Mouse (Mus musculus) MEL (cell line): Measurements from ENCODE around the gene Helz. TPM values are rescaled to one million over a fixed set of nuclear protein-coding genes. Genes with fewer than 3 reads are reported as not detected.

ENCODE experiments used
- DNase-seq: peaks from one replicate; pipeline ENCODE4 v3.0.0; 2011; ENCODE audit warnings: low read depth, low spot score
- H3K27ac ChIP-seq: 2 replicates; pipeline ENCODE4 v1.5.1; 2012; ENCODE audit warnings: low read depth, mild to moderate bottlenecking, control low read depth, low read length, moderate library complexity; ENCODE audit not compliant: control insufficient read depth
- H3K27me3 ChIP-seq, 2 experiments: fragments of 150-350 bp in 1 of 2; sonication (generic) in 1 of 2; 2 replicates each; pipeline ENCODE4 v1.6.1; 2012; ENCODE audit warnings: low read length in 2 of 2, mild to moderate bottlenecking in 2 of 2, improper control_type of control experiment in 1 of 2, moderate library complexity in 1 of 2; ENCODE audit not compliant: insufficient read depth in 2 of 2, control insufficient read depth in 1 of 2
- H3K36me3 ChIP-seq, 2 experiments: 2 replicates each; pipeline ENCODE4 v1.6.1; 2012 to 2014; ENCODE audit warnings: low read length in 2 of 2, improper control_type of control experiment in 1 of 2, inconsistent platforms in 1 of 2, mild to moderate bottlenecking in 1 of 2; ENCODE audit not compliant: insufficient read depth in 2 of 2, control insufficient read depth in 1 of 2
- H3K4me1 ChIP-seq, 2 experiments: fragments of 150-350 bp in 1 of 2; sonication (generic) in 1 of 2; 2 replicates each; pipeline ENCODE4 v1.6.1; 2012; ENCODE audit warnings: low read length in 2 of 2, improper control_type of control experiment in 1 of 2, mild to moderate bottlenecking in 1 of 2; ENCODE audit not compliant: insufficient read depth in 2 of 2, control insufficient read depth in 1 of 2
- H3K4me3 ChIP-seq, 2 experiments: fragments of 150-350 bp in 1 of 2; sonication (generic) in 1 of 2; 2 replicates each; pipeline ENCODE4 v1.5.1; 2012; ENCODE audit warnings: low read depth in 2 of 2, low read length in 2 of 2, mild to moderate bottlenecking in 2 of 2, moderate library complexity in 2 of 2, control low read depth in 1 of 2, improper control_type of control experiment in 1 of 2; ENCODE audit not compliant: control insufficient read depth in 1 of 2, insufficient read depth in 1 of 2
- H3K79me2 ChIP-seq: 2 replicates; pipeline ENCODE4 v1.6.1; 2012; ENCODE audit warnings: mild to moderate bottlenecking, low read length, moderate library complexity; ENCODE audit not compliant: control insufficient read depth, poor library complexity, insufficient read depth
- H3K9ac ChIP-seq: 2 replicates; pipeline ENCODE4 v1.6.1; 2012; ENCODE audit warnings: low read depth, mild to moderate bottlenecking, control low read depth, low read length, moderate library complexity; ENCODE audit not compliant: control insufficient read depth, poor library complexity, severe bottlenecking
- H3K9me3 ChIP-seq: fragments of 150-350 bp; sonication (generic); replicated peaks from 2 replicates; pipeline ENCODE4 v1.6.1; 2012; ENCODE audit warnings: mild to moderate bottlenecking, low read length, improper control_type of control experiment, moderate library complexity; ENCODE audit not compliant: insufficient read depth
- CHD1 ChIP-seq: IDR thresholded peaks from 2 replicates; pipeline ENCODE4 v1.6.1; 2012; ENCODE audit warnings: low read depth, mild to moderate bottlenecking, inconsistent platforms, low read length, improper control_type of control experiment
- CHD2 ChIP-seq: IDR thresholded peaks from 2 replicates; pipeline ENCODE4 v1.6.1; 2011; ENCODE audit warnings: low read length, improper control_type of control experiment
- CTCF ChIP-seq, 3 experiments: IDR thresholded peaks in 2 of 3; conservative IDR thresholded peaks in 1 of 3; 2 replicates each; pipeline ENCODE4 v1.5.1; 2011 to 2012; ENCODE audit warnings: low read length in 3 of 3, low read depth in 2 of 3, mild to moderate bottlenecking in 2 of 3, improper control_type of control experiment in 1 of 3, inconsistent platforms in 1 of 3, mixed read lengths in 1 of 3, moderate library complexity in 1 of 3; ENCODE audit not compliant: control insufficient read depth in 1 of 3, insufficient read depth in 1 of 3, poor library complexity in 1 of 3, severe bottlenecking in 1 of 3
- GABPA ChIP-seq: IDR thresholded peaks from 2 replicates; pipeline ENCODE4 v1.6.1; 2012; ENCODE audit warnings: low read depth, mild to moderate bottlenecking, inconsistent platforms, low read length, improper control_type of control experiment, moderate library complexity
- HCFC1 ChIP-seq: IDR thresholded peaks from 2 replicates; pipeline ENCODE4 v1.6.1; 2012; ENCODE audit warnings: low read depth, mild to moderate bottlenecking, inconsistent platforms, low read length, improper control_type of control experiment, moderate library complexity
- JUND ChIP-seq: IDR thresholded peaks from 2 replicates; pipeline ENCODE4 v1.6.1; 2011; ENCODE audit warnings: low read depth, mild to moderate bottlenecking, improper control_type of control experiment, low read length
- KAT2A ChIP-seq: conservative IDR thresholded peaks from 2 replicates; pipeline ENCODE4 v1.6.1; 2012; ENCODE audit warnings: low read depth, low read length, improper control_type of control experiment, inconsistent platforms
- MAFK ChIP-seq: IDR thresholded peaks from 2 replicates; pipeline ENCODE4 v1.6.1; 2011; ENCODE audit warnings: low read depth, mild to moderate bottlenecking, low read length, improper control_type of control experiment, borderline replicate concordance
- MAX ChIP-seq: IDR thresholded peaks from 2 replicates; pipeline ENCODE4 v1.6.1; 2011; ENCODE audit warnings: low read length, improper control_type of control experiment
- MAZ ChIP-seq: IDR thresholded peaks from 2 replicates; pipeline ENCODE4 v1.6.1; 2012; ENCODE audit warnings: low read depth, mild to moderate bottlenecking, inconsistent platforms, low read length, improper control_type of control experiment
- MEF2A ChIP-seq: IDR thresholded peaks from 2 replicates; pipeline ENCODE4 v1.6.1; 2014; ENCODE audit warnings: low read depth, mild to moderate bottlenecking, inconsistent platforms, low read length, improper control_type of control experiment; ENCODE audit not compliant: poor library complexity, insufficient replicate concordance, severe bottlenecking; ENCODE audit errors: extremely low read depth
- MXI1 ChIP-seq: IDR thresholded peaks from 2 replicates; pipeline ENCODE4 v1.6.1; 2011; ENCODE audit warnings: mild to moderate bottlenecking, low read depth, low read length, improper control_type of control experiment
- MYC ChIP-seq: IDR thresholded peaks from 2 replicates; pipeline ENCODE4 v1.6.1; 2011; ENCODE audit warnings: low read depth, mild to moderate bottlenecking, low read length, improper control_type of control experiment, moderate library complexity
- NELFE ChIP-seq: IDR thresholded peaks from 2 replicates; pipeline ENCODE4 v1.6.1; 2011; ENCODE audit warnings: low read depth, low read length, improper control_type of control experiment
- POLR2AphosphoS2 ChIP-seq: IDR thresholded peaks from 2 replicates; pipeline ENCODE4 v1.6.1; 2011; ENCODE audit warnings: low read length, improper control_type of control experiment
- POLR2AphosphoS5 ChIP-seq: IDR thresholded peaks from 2 replicates; pipeline ENCODE4 v1.6.1; 2012; ENCODE audit warnings: low read depth, borderline replicate concordance, mild to moderate bottlenecking, inconsistent platforms, low read length, moderate library complexity, mixed read lengths
- RAD21 ChIP-seq: IDR thresholded peaks from 2 replicates; pipeline ENCODE4 v1.6.1; 2011; ENCODE audit warnings: mild to moderate bottlenecking, low read depth, low read length, improper control_type of control experiment
- SIN3A ChIP-seq: IDR thresholded peaks from 2 replicates; pipeline ENCODE4 v1.6.1; 2012; ENCODE audit warnings: low read length, improper control_type of control experiment, inconsistent platforms
- SMC3 ChIP-seq: IDR thresholded peaks from 2 replicates; pipeline ENCODE4 v1.6.1; 2011; ENCODE audit warnings: low read depth, low read length, improper control_type of control experiment
- TAL1 ChIP-seq: IDR thresholded peaks from 2 replicates; pipeline ENCODE4 v1.6.1; 2012; ENCODE audit warnings: mild to moderate bottlenecking, inconsistent platforms, low read length, moderate library complexity, mixed read lengths
- TBP ChIP-seq: IDR thresholded peaks from 2 replicates; pipeline ENCODE4 v1.8.0; 2011; ENCODE audit warnings: low read depth, low read length, improper control_type of control experiment
- ZKSCAN1 ChIP-seq: IDR thresholded peaks from 2 replicates; pipeline ENCODE4 v1.6.1; 2012; ENCODE audit warnings: low read depth, mild to moderate bottlenecking, inconsistent platforms, low read length, improper control_type of control experiment, moderate library complexity
- ZNF384 ChIP-seq: IDR thresholded peaks from 2 replicates; pipeline ENCODE4 v1.6.1; 2012; ENCODE audit warnings: low read depth, mild to moderate bottlenecking, inconsistent platforms, low read length, improper control_type of control experiment
- polyA plus RNA-seq, 2 experiments: library from polyadenylated mRNA; stranded (reverse) in 1 of 2; unstranded in 1 of 2; fragments of >175 nt in 1 of 2; fragments of >200 nt in 1 of 2; gene quantifications; 2 replicates each; pipeline versions ENCODE4 v1.2.1 to v1.2.4; 2012; ENCODE audit warnings: low replicate concordance in 2 of 2, low read depth in 1 of 2; ENCODE audit not compliant: insufficient read length in 2 of 2, insufficient read depth in 1 of 2, missing spikeins in 1 of 2
- total RNA-seq: library from RNA; depleted of rRNA; stranded (reverse); fragments of 300-350 nt; gene quantifications from 2 replicates; pipeline ENCODE4 v1.2.3, GENCODE M21; 2012

The Helz gene
- total and polyA plus RNA-seq, 3 experiments: 15.1 to 41.0 (median 39.9) TPM

DNA sequence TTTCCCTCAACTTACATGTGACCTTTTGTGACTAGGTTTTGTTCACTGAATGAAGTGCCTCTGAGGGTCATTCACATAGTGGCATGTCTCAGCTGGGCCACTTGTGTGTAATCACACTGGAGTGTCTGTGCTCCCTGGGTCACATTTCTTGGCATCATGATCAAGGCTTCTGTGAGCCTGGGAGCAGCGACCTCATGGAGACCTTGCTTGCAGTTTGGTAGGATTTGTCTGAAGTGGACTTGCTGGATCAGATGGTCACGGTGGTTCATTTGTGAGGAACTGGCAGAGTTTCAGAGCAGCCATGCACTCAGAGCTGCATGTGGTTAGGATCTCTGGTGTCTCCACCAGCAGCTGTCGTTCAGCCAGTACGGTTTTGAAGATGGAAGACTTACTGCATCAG is 100.9 kb downstream of the Helz start:
- Histone ChIP-seq H3K9me3 (no peaks in the 10 kb centered on the region), H3K4me3 (no peak overlapping the region), H3K36me3 (peaks cover 0 to 14% of the 10 kb centered on the region in 2 experiments; a peak in 2 of 4 replicates), H3K27me3 (no peaks in the 10 kb centered on the region), H3K9ac (no peak overlapping the region), H3K79me2 (no peaks in the 10 kb centered on the region), H3K4me1 (no peaks in the 10 kb centered on the region), H3K27ac (no peak overlapping the region)
- no peak for DNase-seq
- no peak for TF ChIP-seq MXI1
- no peak for TF ChIP-seq CTCF (IDR thresholded peaks at IDR 0.05 in 2 of 3, conservative IDR thresholded peaks at IDR 0.05 in 1 of 3; ENCODE audit: control insufficient read depth in 1 of 3, insufficient read depth in 1 of 3, low read depth in 2 of 3, low read length in 3 of 3, poor library complexity in 1 of 3, severe bottlenecking in 1 of 3)
- no peak for TF ChIP-seq NELFE
- TF ChIP-seq TBP: no peak
- no peak for TF ChIP-seq MAX
- TF ChIP-seq GABPA: no peak
- TF ChIP-seq MEF2A: no peak

DNA sequence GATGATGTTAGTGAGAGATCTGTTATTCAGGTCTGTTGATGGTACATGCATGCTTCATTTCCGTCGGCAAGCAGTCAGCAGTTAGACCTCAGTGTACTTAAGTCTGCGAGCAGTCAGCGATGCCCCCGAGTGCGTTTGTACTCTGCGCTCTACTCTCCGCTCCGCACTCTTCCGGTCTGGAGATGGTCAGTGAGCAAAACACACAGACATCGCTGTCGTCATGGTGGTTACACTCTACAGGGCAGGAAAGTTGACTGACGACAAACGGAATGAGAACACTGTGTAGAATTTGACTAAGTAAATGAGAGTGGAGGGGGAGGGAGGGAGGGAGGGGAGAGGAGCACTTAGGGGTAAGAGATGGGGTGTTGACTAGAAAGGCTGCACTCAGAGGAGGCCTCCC is 101.7 kb downstream of the Helz start:
- Histone ChIP-seq H3K27me3 (no peaks in the 10 kb centered on the region), H3K79me2 (no peaks in the 10 kb centered on the region), H3K4me1 (no peaks in the 10 kb centered on the region), H3K27ac (no peak overlapping the region), H3K36me3 (peaks cover 0 to 14% of the 10 kb centered on the region in 2 experiments; a peak in 2 of 4 replicates), H3K9me3 (no peaks in the 10 kb centered on the region), H3K4me3 (no peak overlapping the region), H3K9ac (no peak overlapping the region)
- TF ChIP-seq SIN3A (no peak), TAL1 (no peak), MEF2A (no peak), POLR2AphosphoS5 (no peak), CHD1 (no peak), MAFK (no peak), MYC (no peak), NELFE (no peak), CHD2 (no peak), MAZ (no peak), KAT2A (no peak), RAD21 (no peak), SMC3 (no peak), MXI1 (no peak), ZKSCAN1 (no peak), HCFC1 (no peak), CTCF (IDR thresholded peaks at IDR 0.05 in 2 of 3, conservative IDR thresholded peaks at IDR 0.05 in 1 of 3; ENCODE audit: control insufficient read depth in 1 of 3, insufficient read depth in 1 of 3, low read depth in 2 of 3, low read length in 3 of 3, poor library complexity in 1 of 3, severe bottlenecking in 1 of 3) (no peak), JUND (no peak), ZNF384 (no peak), POLR2AphosphoS2 (no peak)
- no peak for DNase-seq
